Mouse (Mus musculus): ENCODE data around the gene E130208F15Rik.

GRCm38 (mm10) chr7:30328379-30328778, 6.8 kb downstream of the E130208F15Rik start:
- no peak for TF ChIP-seq POLR2A (IDR thresholded peaks at IDR 0.05; ENCODE audit: control insufficient read depth, low read depth, low read length)
- no peak for TF ChIP-seq CTCF (IDR thresholded peaks at IDR 0.05; ENCODE audit: control insufficient read depth, insufficient read depth, insufficient replicate concordance, low read depth, low read length)
